Mouse (Mus musculus) forelimb bud, embryonic 11.5 days (tissue): ENCODE measurements at regions not wholly inside any gene's neighbourhood (a gene's known extent, or its start where the extent isn't known, plus 50 kb on each side); places are given as distances from the start of the nearest gene placed in this dataset.
A peak's percentile ranks its signal among the peaks of the same experiment; 100 is the strongest.
"Not testable (repeated sequence)": the region's sequence is repeated elsewhere in the genome, so short reads cannot be mapped to it uniquely, and the experiment has no call there.

Experiments used
- DNase-seq: peaks from one replicate; pipeline ENCODE4 v3.0.0-alpha.2; 2012; ENCODE audit warnings: low read depth, low spot score

DNA sequence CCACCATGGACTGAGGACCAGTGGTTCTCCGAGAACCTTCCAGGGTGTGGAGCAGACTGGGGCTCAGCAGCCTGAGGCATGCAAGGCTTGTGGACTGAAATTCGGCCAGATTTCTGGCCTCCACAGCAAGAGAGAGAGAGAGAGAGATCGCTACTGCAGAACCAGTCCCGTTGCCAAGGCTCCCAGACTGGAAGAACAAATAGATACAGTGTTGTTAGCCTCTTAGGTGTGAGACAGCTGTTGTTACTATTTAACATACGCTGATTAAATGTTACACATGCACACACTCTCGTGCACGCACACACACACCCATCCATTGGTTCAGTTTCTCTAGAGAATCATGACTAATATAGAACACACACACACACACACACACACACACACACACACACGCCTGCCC is 133.4 kb upstream of the Ajap1 start:
- no peak for DNase-seq

DNA sequence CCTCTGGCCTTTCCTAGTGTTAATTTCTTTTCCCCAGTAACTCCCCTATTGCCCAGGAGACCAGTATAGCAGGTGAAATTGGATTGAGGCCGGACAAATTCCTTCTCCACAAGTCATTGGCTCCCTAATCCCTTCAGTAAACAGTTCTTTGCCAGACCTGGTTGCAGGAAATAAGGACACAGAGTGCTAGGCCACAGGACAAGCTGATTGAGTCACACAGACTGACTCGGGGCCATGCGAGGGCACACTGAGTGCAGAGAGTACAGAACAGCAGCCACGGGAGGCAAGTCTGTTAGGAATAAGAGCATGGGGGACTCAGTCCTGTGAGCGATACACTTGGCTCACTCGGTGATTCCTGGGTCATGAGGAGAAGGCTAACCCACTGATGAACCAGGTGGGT is 134.3 kb upstream of the Ajap1 start:
- no peak for DNase-seq

GRCm38 (mm10) chr4:153620871-153621270 is 138.3 kb upstream of the Ajap1 start:
- DNase-seq: no peak

- no peak for DNase-seq
Measured at GRCm38 (mm10) chr4:153631161-153631560, 148.6 kb upstream of the Ajap1 start.

DNA sequence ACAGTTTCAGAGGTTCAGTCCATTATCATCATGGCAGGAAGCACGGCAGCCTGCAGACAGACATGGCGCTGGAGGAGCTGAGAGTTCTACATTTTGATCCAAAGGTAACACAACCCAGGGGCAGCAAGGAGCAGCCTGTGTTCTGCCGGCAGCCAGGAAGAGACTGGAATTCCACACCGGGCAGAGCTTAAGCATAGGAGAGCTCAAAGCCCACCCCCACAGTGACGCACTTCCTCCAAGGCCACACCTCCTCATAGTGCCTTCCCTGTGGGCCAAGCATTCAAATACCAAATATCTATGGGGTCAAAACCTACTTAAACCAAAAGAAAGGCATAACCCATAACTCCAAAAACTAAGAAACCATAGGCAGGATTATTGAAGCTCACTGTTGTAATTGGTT is 149.4 kb upstream of the Ajap1 start:
- no peak for DNase-seq

DNA sequence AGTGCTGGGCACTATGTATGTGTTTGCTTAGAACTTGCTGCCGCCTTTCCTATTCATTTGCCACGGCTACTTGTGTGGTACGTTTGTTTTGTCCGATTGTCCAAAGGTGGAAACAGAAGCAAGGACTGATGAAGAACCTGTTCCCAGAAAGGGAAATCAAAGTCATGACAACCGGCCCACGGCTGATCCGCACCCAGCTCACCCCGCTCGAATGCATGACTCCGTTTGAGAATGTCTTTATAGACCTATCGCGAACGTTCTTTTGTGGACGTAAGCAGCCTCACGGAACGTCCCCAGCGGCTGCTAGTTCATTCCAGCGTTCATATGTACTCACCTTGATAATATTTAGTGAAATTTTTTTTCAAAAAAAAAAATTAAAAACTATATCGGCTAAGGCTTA is 149.9 kb upstream of the Ajap1 start:
- DNase-seq: no peak

DNA sequence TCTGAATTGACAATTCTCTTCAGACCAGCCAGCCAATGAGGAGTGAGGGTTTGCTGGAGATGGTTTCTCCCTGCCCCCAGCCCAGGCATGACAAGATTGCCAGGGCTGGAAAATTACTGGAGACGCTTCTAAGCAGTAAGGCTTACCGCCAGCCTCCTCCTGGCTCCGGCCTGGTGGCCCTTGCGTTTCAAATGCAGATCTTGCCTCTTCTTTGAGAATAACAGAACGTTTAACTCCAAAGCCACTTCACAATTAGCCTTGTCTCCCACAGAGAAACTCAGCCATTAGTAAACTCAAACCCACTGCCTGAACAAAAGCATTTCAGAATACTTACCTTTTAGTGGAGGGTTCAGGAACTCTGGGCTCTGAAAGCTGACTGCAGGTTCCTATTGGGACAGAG is 150.6 kb upstream of the Ajap1 start:
- no peak for DNase-seq

- no peak for DNase-seq
Measured at GRCm38 (mm10) chr4:153634221-153634881, 151.7 kb upstream of the Ajap1 start.

DNA sequence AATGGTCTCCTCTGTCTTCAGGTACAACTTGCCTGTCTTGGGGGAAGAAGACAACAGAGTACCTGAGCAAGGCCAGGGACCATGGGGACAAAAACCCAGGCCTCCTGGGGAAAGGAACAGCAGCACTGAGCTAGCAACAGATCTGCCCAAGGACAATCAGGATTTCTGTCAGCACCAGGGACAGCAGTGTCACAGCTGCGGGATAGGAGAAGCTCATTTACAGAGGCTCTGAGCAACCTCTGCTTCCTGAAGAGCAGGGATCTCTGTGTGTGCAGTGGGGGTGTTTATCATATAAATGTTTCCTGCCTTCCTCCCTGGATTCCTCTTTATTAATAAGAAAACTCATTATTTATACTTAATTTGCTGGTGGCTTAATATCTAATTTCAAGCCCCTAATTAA is 155.4 kb upstream of the Ajap1 start:
- DNase-seq: peak; percentile 17

DNA sequence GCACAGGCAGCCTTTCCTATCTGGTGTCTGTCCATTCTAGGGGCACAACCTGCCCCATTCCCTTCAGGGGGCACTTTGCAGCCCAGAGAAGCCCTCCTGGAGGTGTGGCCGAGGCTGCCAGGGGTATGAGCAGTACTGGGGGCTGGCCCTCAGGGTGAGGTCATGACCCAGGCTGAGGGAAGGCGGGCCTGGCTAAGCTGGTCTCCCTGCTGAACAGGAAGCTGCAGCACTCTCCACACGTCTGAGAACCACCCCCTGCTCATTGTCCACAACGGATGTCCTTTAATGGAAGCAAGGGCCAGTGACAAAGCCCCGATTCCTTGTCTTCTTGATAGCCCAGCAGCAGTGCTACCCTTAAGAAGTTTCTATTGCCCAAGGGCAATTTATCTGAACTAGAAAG is 169.2 kb upstream of the Ajap1 start:
- no peak for DNase-seq

DNA sequence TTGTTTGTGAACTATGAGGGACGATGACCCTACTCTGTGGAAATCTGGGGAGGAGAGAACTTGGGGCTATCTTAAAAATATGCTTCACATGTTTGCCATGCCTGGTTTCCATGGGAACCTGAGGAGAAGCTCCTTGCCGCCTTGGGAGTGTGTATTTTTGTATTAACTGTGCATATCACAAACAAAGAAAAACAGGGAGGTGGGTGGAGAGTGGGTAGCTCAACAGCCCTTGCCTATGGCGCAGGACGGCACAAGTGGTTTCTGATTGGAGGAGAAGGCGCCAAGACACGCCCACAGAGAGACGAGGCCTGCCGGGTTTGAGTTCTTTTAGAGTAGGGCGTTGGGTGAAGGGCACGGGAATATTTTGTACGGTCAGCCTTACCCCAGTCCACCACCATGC is 170.2 kb upstream of the Ajap1 start:
- DNase-seq: no peak

GRCm38 (mm10) chr4:153662731-153663130 is 180.1 kb upstream of the Ajap1 start:
- no peak for DNase-seq

DNA sequence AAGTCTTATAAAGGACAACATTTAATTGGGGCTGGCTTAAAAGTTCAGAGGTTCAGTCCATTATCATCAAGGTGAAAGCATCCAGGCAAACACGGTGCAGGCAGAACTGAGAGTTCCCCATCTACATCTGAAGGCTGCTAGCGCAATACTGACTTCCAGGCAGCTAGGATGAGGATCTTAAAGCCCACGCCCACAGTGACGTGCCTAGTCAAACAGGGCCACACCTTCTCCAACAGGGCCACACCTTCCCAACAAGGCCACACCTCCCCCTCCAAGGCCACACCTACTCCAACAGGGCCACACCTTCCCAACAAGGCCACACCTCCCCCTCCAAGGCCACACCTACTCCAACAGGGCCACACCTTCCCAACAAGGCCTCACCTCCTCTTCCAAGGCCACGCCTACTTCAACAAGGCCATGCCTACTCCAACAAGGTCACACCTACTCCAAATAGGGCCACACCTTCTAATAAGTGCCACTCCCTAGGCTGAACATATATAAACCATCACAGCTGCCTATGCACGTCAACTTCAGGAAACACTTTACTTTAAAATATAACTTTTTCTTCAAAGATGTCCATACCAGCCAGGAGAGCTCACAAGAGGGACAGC is 184.1 kb upstream of the Ajap1 start:
- DNase-seq: not testable (repeated sequence)

DNA sequence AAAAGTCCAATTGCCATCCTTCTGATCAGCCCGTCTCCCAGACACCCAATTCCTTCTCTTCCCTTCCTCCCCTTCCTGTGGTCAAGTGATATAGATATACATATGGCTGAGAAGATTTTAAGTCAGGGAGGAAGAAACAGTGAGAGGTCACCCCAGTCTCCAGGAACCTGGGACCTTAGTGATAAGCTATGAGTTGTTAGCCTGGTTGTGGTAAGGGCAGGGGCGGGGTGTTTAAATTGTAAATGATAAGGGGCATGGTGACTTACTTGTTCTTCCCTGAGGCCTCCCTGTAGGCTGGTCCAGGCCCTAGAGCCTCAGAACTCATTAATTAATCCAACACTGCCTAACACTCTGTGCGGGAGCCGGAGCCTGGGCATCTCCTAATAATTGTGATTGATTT is 186.5 kb upstream of the Ajap1 start:
- no peak for DNase-seq

DNA sequence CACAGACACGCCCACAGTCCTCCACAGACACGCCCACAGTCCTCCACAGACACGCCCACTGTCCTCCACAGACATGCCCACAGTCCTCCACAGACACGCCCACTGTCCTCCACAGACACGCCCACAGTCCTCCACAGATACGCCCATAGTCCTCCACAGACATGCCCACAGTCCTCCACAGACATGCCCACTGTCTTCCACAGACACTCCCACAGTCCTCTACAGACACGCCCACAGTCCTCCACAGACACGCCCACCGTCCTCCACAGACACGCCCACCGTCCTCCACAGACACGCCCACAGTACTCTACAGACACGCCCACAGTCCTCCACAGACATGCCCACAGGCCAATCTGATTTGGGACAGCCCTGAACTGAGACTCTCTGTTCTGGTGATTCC is 187.6 kb upstream of the Ajap1 start:
- no peak for DNase-seq

DNA sequence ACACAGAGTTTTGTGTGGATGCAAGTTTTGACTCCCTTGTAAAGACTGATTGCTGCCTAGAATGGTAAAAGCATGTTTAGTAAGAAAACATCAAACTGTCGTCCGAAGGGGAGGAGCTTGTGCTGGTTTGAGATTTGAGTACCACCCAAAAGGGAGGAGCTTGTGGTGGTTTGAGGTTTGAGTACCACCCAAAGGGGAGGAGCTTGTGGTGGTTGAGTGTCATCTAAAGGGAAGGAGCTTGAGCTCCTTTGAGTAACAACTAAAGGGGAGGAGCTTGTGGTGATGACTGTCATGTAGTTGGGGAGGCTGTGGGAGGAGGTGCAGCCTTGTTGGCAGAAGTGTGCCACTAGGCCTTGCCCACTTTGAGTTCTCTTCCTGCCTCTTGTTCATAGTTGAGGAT is 192.8 kb upstream of the Ajap1 start:
- DNase-seq: no peak

GRCm38 (mm10) chr4:153679151-153679550 is 196.5 kb upstream of the Ajap1 start:
- DNase-seq: peak; percentile 69

DNA sequence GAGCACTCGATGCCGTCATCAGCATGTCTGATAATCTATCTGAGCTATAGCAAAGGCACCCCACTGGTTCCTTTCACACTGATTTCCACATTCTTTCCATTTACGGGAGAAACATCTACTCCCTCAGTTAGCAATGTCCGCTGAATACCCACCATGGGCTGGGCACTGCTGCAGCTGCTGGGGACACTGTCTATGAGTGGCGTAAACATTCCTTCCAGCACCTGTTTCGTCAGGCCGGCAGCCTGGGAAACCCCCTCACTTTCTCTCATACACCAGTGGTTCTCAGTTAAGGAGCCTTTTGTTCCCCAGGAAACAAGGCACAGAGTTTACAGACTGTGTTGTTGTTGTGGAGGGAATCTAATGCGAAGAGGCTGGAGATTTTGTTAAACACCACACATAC is 205.8 kb upstream of the Ajap1 start:
- no peak for DNase-seq

GRCm38 (mm10) chr4:153693881-153694280 is 211.3 kb upstream of the Ajap1 start:
- no peak for DNase-seq

GRCm38 (mm10) chr4:153696426-153697040 is 213.9 kb upstream of the Ajap1 start:
- no peak for DNase-seq

- no peak for DNase-seq
Measured at GRCm38 (mm10) chr4:153707218-153707617, 224.6 kb upstream of the Ajap1 start.

DNA sequence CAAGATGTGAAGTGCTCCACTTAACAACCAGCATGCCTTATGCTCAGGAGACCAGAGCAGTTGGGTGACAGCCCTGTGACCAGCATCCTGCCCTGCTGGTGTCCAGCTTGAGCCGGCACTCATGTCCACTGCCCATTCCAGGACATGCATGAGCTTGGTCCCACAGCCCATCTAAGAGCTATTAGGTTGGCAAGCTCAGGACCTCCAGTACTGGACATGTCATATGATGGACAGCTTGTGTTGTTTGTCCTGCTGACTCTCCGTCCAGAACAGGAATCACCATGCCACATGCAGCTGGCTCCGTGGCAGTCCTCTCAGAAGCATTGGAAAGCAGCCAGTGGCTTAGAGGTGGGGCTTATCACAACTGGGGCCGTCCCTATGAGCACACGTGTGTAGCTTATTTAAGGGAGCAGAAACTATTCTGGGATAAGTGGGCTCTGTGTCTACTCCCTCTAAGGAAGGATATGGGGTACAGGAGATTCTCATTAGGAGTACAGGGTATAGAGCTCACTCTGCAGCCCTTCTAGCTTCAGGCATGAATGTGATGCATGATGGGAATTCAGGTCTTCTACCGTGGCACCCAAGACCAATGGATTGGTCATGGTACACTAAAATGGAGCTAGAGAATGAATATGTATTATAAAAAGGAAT is 232.5 kb upstream of the Ajap1 start:
- DNase-seq: no peak

DNA sequence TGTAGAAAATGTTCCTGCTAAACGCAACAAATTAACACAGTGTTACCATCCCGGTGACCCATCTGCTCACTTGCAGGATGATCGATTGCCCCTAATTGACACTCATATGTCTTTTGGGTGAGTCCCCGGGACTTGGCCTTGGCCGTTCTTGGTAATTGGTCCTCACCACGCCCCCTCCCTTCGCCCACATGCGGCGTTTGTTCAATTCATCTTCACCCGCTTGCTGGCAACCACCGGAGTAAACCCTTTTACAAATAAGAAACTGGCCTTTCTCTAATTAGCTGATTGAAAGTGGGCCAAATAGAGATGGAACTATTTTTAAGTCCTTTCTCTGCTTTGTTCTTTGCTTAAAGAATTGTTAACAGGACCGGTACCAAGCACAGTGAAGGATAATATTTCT is 234.7 kb upstream of the Ajap1 start:
- DNase-seq: no peak
